Mouse (Mus musculus): Measurements from ENCODE around the gene Agrp. TPM values are rescaled to one million over a fixed set of nuclear protein-coding genes. Genes with fewer than 3 reads are reported as not detected.

Agrp gene
- total RNA-seq (2017): not detected in 2 replicates

- 0 out of 2 replicates have a peak, but pooled peaks have one; percentile 2 for ATAC-seq (ENCODE audit: extremely low read depth, insufficient number of reproducible peaks, low FRiP score, poor library complexity, severe bottlenecking)
Observed at GRCm38 (mm10) chr8:105636963-105637510, at the start of gene Agrp. Gene Agrp (minus strand): TSS chr8:105637393.

GRCm38 (mm10) chr8:105686551-105686950, 49.4 kb upstream of the Agrp start:
- no peak for ATAC-seq (ENCODE audit: extremely low read depth, insufficient number of reproducible peaks, low FRiP score, poor library complexity, severe bottlenecking)

- ATAC-seq (ENCODE audit: extremely low read depth, insufficient number of reproducible peaks, low FRiP score, poor library complexity, severe bottlenecking): peak; percentile 88
Observed at GRCm38 (mm10) chr8:105685796-105686308, 48.7 kb upstream of the Agrp start, which contains the start of gene Carmil2. Gene Carmil2 (plus strand): TSS chr8:105686274.

GRCm38 (mm10) chr8:105685325-105685724, 48.1 kb upstream of the Agrp start:
- ATAC-seq (ENCODE audit: extremely low read depth, insufficient number of reproducible peaks, low FRiP score, poor library complexity, severe bottlenecking): no peak

DNA sequence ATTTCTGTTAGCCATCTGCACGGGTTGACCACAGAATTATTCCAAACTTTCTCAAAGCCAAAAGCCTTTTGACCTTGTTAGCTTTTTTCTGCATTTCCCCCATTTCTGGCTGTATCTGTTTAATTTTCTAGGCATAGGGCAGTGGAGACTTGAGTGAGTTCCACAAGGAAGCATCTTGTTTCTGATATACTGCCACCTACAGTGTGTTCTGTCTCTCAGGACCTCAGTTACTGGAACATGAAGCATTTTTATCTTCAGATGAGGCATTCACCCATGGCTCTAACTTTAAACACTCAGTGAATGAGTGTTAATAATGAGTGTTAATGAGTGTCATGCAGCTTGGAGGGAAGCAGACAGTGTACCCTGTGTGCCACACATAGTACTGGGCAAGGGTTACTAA, 40.7 kb upstream of the Agrp start:
- ATAC-seq (ENCODE audit: extremely low read depth, insufficient number of reproducible peaks, low FRiP score, poor library complexity, severe bottlenecking): no peak

- ATAC-seq (ENCODE audit: extremely low read depth, insufficient number of reproducible peaks, low FRiP score, poor library complexity, severe bottlenecking): peak; percentile 74; the same call in 1 of the 2 replicates
Observed at GRCm38 (mm10) chr8:105661167-105661566, 24.0 kb upstream of the Agrp start.

GRCm38 (mm10) chr8:105657641-105658040, 20.4 kb upstream of the Agrp start:
- no peak for ATAC-seq (ENCODE audit: extremely low read depth, insufficient number of reproducible peaks, low FRiP score, poor library complexity, severe bottlenecking)

DNA sequence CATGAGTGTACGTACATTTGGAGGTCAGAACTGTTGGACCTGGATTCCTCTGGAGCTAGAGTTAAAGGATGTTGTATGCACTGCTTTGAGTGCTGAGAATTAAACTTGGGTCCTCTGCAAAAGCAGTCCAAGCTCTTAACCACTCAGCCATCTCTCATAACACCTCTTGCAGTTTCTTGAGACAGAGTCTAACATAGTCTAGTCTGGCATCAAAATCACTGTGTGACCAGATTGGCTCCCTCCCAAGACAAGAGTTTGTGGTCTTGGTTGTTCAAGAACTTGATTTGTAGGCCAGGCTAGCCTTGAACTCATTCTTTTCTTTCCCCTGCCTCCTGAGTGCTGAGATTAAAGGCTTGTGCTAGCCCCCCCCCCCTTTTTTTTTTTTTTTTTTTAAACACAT, 11.7 kb upstream of the Agrp start:
- ATAC-seq (ENCODE audit: extremely low read depth, insufficient number of reproducible peaks, low FRiP score, poor library complexity, severe bottlenecking): no peak

GRCm38 (mm10) chr8:105645205-105645604, 8.0 kb upstream of the Agrp start:
- no peak for ATAC-seq (ENCODE audit: extremely low read depth, insufficient number of reproducible peaks, low FRiP score, poor library complexity, severe bottlenecking)

- ATAC-seq (ENCODE audit: extremely low read depth, insufficient number of reproducible peaks, low FRiP score, poor library complexity, severe bottlenecking): no peak
Observed at GRCm38 (mm10) chr8:105640511-105640910, 3.3 kb upstream of the Agrp start.

DNA sequence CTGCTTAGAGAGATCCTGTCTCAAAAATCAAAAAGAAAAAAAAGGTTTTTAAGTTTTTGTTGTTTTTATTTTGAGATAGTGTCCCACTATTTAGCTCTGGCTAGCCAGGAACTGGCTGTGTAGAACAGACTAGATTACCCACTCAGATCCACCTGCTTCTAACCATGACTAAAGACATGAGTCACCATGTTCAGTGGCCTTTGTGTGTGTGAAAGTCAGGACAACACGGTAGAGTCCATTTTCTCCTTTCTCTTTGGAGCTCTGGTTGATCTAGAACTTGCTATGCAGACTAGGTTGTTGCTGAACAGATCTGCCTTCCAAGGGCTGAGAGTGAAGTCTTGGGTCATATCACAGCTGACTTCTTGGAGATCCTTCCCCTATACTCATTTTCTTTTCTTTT, 2.6 kb upstream of the Agrp start:
- no peak for ATAC-seq (ENCODE audit: extremely low read depth, insufficient number of reproducible peaks, low FRiP score, poor library complexity, severe bottlenecking)

DNA sequence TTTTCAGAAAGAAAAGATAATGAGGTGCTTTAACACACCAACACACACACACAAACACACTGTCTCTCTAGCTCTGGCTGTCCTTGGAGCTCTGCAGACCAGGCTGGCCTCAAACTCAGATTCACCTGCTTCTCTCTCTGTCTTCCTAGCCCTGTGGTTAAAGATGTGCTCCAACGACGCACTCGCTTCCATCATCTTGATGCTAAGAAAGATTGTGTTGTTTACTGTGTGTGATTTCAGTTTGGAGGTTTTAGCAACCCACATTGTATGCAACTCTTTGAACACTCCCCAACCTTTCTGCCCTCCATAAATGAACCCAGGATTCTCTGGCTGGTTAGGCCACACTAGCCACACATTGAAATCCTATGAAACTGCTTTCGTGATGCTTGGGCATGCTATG, 1.3 kb upstream of the Agrp start:
- ATAC-seq (ENCODE audit: extremely low read depth, insufficient number of reproducible peaks, low FRiP score, poor library complexity, severe bottlenecking): no peak

DNA sequence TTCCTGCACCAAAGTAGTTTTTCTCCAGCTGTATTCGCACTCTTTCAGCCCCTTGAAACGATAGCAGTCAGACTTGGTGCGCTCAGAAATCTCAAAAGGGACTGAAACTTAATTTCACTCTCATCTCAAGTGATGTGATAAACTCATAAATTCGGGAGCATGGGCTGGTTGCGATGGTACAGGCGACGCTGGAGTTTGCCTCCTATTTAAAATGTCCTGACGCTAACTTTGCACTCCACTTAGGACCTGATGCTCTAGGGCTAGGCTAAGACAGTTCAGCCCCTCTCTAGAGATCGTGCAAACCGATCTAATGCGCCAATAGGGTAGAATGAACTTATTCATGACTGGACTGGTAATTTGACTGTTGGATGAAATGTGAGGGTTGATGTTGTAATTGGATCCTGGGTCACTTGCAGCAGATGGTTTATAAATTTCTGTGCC, 428 bp upstream of the Agrp start:
- ATAC-seq (ENCODE audit: extremely low read depth, insufficient number of reproducible peaks, low FRiP score, poor library complexity, severe bottlenecking): no peak

GRCm38 (mm10) chr8:105636018-105636962, 903 bp downstream of the Agrp start, which contains the start of gene Ctcf:
Gene Ctcf (plus strand): TSS chr8:105636568.
- ATAC-seq (ENCODE audit: extremely low read depth, insufficient number of reproducible peaks, low FRiP score, poor library complexity, severe bottlenecking): peak; percentile 68

DNA sequence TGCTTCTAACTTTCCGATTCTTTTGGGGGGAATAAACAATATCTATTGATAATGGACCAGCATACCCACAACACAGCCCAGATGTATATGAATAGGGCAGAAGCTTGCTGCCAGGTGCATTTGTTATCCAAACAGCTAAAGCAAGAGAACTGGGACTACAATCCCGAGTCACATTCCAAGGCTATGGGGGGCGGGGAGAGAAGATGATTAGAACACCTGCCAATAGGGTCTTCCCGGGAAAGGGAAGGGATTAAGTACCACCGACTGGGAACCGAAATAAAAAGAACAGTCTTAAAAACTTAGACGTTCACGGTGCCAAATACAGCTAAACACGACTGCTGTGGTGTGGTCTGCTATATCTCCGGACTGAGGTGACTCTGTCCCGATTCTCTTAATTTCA, 1.7 kb downstream of the Agrp start:
- ATAC-seq (ENCODE audit: extremely low read depth, insufficient number of reproducible peaks, low FRiP score, poor library complexity, severe bottlenecking): no peak

GRCm38 (mm10) chr8:105634771-105635458, 2.3 kb downstream of the Agrp start:
- ATAC-seq (ENCODE audit: extremely low read depth, insufficient number of reproducible peaks, low FRiP score, poor library complexity, severe bottlenecking): no peak

- no peak for ATAC-seq (ENCODE audit: extremely low read depth, insufficient number of reproducible peaks, low FRiP score, poor library complexity, severe bottlenecking)
Observed at GRCm38 (mm10) chr8:105629337-105629736, 7.9 kb downstream of the Agrp start.

DNA sequence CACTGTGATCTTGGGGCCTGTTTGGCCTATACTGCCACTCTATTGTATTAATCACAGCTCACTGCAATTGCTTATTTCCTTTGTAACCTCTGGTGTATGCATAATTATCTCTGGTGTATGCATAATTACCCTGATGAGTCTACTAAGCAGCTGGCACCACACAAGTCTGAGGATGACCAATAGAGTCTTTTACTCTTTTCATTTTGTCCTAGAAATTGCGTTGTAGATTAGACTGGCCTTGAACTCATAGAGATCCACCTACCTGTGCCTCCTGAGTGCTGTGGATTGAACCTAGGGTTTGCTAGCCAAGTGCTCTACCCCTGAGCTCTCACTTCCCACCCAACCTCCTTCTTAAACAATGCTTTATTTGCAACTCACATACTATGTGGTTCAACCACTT, 11.1 kb downstream of the Agrp start:
- no peak for ATAC-seq (ENCODE audit: extremely low read depth, insufficient number of reproducible peaks, low FRiP score, poor library complexity, severe bottlenecking)

DNA sequence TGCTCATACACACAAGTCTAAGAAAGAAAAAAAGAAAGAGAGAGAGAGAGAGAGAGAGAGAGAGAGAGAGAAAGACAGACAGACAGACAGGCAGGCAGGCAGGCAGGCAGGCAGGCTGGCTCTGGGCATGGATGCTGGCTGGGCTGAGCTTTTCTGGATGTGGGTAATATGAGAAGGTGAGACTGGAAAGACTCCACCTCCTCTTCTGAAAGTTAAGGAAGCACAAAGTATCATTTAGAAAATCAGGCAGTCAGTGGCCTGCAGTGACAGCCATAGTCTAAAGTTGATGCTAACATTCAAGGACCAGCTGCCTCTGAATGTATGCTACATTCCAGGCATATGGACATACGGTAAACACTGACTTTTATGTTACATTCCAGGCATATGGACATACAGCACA, 12.4 kb downstream of the Agrp start:
- ATAC-seq (ENCODE audit: extremely low read depth, insufficient number of reproducible peaks, low FRiP score, poor library complexity, severe bottlenecking): no peak

Data from neutrophil, adult 5-6 weeks (primary cell).